Mouse (Mus musculus) spleen, adult 2 months (tissue): ENCODE results near the gene Mapk8ip3.

Experiments used
- CTCF ChIP-seq: fragments of 200-500 bp; IDR thresholded peaks from 2 replicates; pipeline ENCODE4 v1.5.1; 2011; ENCODE audit warnings: mild to moderate bottlenecking, inconsistent platforms; ENCODE audit not compliant: insufficient read depth, insufficient read length, insufficient replicate concordance; ENCODE audit errors: extremely low read depth
- POLR2A ChIP-seq: fragments of 200-500 bp; IDR thresholded peaks from 2 replicates; pipeline ENCODE4 v1.6.1; 2011; ENCODE audit warnings: low read depth, low read length, inconsistent platforms

DNA sequence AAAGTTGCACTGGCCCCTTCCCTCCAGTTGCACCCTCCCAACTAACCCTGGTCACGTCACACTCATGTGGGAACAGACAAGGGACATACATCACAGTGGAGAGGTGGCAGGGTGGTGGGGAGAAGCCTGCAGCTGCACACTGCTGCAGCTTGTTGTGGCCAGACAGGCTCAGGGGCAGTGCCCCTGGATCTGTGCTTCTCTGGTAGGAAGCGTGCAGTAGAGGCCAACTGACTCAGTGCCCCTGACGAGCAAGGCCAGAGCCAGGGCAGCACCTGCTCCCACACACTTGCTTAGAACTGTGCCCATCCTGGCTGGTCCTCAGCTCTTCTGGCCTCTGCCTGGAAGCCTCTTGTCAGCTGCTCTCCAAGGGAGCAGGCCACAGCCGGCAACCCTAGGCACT lies 39.2 kb downstream of the Mapk8ip3 start:
- no peak for TF ChIP-seq CTCF
- no peak for TF ChIP-seq POLR2A
